Mouse (Mus musculus) hematopoietic stem cell, adult 5-6 weeks (primary cell): ENCODE results near the gene Sp3. TPM values are rescaled to one million over a fixed set of nuclear protein-coding genes. Genes with fewer than 3 reads are reported as not detected.
"Not testable (repeated sequence)": the region's sequence is repeated elsewhere in the genome, so short reads cannot be mapped to it uniquely, and the experiment has no call there.

Experiments used
- ATAC-seq, 2 experiments: fragments of 125-278 bp in 1 of 2; replicated peaks in 1 of 2; 2 replicates each; pipeline ENCODE4 v1.8.0; 2016 to 2017; ENCODE audit warnings: inconsistent platforms in 2 of 2, mild to moderate bottlenecking in 2 of 2, moderate number of reproducible peaks in 2 of 2, low read depth in 1 of 2, moderate TSS enrichment in 1 of 2; ENCODE audit not compliant: low FRiP score in 2 of 2, poor library complexity in 2 of 2, severe bottlenecking in 2 of 2, insufficient read depth in 1 of 2, low TSS enrichment in 1 of 2
- total RNA-seq: library from RNA; stranded (forward); fragments of 172-1452, 232-1000 nt; gene quantifications from 2 replicates; pipeline ENCODE4 v1.2.3, GENCODE M21; 2017

Sp3 gene
- 160 and 167 TPM in 2 replicates for total RNA-seq

DNA sequence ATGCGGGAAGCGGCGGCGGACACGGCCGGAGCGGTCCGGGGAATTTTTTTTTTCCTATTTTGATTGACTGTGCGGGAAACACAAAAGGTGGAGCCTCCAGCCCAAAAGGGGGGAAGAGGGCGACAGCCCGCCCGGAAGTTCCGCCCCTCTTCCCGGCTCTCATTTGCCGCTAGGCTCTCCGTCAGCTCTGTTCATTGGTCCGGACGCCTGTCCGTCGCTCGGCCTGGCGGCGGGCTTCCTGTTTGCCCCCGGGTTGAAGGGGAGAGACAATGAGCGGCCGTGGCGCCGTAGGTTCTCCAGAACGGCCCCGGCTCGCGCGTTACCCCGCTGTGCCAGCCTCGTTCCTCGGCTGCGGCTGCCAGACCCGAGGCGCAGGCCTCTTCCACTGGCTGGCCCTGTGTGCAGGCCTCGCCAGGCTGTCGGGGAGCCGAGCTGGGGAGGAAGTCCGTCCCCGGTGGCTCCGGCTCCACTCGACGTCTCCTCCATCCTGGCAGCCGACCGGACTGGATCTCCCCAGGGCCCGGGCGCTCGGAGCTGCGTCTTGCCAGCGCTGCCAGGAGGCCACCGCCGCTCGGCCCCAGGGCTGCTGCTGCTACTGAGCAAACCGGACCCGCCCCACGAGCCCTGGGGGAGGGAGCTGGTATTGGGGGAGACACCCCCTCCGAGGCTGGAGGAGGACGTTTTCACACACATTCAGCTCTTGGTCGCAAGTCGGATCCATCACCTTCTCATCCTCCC, at the start of gene Sp3:
Gene Sp3 (minus strand): TSS at position 110 of the 738 bp plus-strand sequence.
- peak; percentile 79 to 83 for ATAC-seq

DNA sequence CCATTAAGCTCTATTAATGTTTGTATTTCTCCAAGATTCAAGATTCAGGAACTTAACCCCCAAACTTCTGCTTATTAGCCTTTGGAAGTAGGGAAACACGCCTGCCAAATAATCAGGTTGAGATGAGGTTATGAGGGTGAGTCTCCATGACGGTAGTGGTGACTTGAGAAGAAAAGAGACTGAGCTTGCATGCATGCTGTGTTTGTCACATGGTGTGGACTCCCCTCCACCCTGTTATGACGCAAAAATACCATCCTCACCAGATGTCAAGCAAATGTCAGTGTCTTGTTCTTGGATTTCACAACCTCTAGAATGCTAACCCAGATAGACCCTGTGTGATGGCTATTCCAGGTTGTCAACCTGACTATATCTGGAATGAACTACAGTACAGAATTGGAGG, 49.6 kb upstream of the Sp3 start:
- ATAC-seq = no peak

DNA sequence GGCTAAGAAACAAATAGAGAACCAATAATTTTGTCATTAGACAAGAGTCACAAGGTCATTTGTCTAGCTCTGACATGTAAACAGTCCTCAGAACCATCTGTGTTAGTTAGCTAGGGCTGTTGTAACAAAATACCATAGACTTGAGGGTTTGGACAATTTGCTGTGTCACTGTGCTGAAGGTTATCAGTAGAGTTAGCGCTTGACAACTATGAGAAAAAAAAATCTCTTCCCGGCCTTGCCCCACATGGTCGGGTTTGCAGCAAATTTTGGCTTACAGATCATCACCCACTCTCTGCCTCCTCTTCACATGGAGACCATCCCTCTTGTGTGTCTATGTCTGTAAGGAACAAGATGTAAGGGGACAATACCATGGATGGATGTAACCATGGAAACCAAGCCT, 47.8 kb upstream of the Sp3 start:
- no peak for ATAC-seq

DNA sequence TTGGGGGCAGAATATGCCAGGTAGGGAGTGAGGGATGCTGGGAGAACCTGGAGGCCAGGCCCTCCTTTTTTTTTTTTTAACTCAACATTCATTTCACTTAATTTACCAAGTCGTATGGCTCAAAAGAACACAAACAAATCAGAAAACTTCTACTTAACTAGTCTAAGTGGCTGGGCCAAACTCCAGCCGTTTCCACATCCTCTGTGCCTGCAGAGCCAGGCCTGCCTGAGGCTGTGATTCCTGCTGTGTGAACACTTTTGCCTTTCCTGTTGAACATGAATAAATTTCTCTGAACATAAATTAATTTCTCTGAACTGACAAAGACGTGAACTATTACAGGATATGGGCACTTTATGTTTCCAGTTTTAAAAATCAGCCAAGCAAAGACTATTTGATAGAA, 46.9 kb upstream of the Sp3 start:
- ATAC-seq = 0 out of 4 replicates have a peak, but pooled peaks have one; percentile 5 to 56

DNA sequence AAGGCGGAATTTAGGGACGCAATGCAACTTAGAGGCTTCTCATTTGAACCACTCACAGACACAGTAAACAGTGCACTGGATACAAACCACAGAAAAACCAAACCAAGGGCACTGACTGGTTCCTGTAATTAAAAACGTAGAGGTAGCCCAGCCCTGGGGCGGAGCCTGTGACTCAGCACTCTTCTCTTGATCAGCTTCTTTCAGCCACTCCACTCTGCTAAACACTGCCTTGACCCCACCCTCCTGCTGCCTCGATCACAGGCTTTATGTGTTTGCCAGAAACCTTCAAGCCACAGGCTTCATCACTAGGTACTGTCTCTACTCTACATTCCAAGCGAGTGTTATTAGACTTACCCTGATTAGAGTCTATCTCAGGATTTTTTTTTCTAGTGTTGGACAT, 43.6 kb upstream of the Sp3 start:
- ATAC-seq = peak; percentile 66 to 85

DNA sequence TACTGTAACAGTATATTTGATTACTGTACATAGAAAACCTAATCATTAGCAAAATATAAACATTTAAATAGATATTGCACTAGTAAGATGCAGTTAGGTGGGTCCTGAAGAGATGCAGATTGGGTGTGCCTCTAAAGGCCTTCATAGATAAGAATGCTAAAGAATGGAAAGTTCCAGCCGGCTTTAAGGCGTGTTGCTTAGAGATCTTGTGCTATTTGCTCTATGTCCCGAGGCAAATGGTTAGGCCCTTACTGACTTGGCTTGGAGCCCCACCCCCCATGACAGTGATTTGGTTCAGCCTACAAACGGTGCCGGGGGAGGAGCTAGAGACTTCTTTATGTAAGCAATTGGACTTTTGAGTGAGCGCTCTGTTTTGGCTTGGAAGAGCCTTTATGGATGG, 40.8 kb upstream of the Sp3 start:
- ATAC-seq = no peak; a peak in 1 of 4 replicates

DNA sequence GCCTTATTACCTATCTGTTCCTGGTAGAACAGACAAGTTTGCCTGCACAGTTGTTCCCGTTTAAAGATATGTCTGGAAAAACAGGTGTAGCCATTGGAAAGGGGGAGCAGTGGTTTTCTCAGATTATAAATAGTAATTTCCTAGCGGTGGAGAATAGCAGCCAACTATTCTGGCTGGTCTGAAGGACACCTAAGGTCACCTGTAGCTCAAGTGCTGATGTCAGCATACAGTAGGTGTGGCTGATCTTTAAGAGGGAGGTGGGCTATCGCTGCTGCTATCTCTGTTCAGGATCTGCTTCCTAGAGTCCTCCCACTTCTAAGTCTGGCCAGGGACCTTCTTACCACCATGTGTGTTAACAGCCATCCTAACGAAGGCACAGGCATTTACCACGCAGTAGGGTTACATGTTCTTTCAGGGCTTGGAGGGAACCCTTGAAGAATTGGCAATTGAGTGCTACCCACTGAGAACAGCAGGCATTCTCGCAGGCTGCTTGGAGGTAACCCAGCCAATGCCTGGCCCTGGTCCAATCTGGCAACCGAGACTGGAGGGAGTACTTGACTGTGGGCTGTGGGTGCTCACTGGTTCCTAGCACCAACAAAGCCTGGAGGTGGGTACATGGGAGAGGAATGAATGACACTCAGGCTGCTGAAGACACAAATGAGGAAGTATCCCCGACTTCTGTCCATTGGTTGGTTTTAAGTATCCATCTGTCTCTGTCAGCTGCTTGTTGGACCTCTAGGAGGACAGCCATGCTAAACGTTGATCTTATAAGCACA, 39.3 kb upstream of the Sp3 start:
- ATAC-seq = peak; percentile 18 to 75; a peak in 2 of 4 replicates

DNA sequence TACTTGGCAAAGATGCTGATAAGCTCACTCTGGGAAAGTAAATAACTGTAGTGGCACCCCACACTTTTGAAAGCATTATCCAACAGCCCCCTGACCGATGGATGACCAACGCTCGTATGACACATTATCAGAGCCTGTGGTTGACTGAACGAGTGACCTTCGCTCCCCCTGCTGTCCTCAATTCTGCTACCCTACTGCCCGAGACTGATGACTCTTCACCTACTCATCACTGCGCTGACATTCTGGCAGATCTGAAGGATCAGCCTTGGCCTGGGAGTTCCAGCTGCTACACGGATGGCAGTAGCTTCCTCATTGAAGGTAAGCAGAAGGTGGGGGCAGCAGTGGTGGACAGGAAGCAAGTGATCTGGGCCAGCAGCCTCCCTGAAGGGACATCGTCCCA, 33.8 kb upstream of the Sp3 start:
- not testable (repeated sequence) for ATAC-seq

DNA sequence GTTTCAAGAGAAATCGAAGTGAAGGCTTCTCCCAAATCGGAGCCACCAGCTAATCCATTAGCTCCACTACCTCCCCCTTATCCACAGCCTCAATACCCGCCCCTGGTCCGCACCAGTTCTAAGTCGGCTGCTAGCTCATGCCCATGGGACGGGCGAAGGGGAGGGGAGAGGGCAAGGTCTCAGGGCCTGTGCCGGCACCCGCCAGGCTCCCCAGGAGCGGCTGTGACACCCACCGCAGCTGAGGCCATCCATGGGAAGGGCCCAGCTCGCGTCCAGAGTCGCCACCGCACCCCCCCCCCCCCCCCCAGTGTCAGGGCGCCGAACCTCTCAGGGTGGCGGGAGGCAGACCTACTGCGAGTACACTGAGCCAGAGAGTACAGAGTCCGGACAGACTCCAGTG, 32.4 kb upstream of the Sp3 start:
- no peak for ATAC-seq

DNA sequence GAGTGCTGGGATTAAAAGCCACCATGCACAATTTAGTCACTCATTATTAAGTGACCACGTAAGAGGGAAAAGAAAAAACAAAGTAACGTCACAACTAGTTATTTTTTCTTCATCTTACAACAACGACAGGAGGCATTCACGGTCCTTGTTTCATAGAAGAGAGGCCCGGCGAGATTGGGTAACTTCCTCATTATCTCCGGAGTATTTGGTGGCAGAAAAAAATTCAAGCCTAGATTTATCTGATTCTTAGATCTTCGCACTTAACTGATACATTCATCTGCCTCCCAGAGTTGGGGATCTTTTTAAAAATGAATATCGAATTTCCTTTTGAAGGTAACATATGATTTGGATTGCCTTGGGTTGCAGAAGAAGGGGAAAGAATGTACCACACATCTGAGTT, 27.2 kb upstream of the Sp3 start:
- ATAC-seq = no peak

DNA sequence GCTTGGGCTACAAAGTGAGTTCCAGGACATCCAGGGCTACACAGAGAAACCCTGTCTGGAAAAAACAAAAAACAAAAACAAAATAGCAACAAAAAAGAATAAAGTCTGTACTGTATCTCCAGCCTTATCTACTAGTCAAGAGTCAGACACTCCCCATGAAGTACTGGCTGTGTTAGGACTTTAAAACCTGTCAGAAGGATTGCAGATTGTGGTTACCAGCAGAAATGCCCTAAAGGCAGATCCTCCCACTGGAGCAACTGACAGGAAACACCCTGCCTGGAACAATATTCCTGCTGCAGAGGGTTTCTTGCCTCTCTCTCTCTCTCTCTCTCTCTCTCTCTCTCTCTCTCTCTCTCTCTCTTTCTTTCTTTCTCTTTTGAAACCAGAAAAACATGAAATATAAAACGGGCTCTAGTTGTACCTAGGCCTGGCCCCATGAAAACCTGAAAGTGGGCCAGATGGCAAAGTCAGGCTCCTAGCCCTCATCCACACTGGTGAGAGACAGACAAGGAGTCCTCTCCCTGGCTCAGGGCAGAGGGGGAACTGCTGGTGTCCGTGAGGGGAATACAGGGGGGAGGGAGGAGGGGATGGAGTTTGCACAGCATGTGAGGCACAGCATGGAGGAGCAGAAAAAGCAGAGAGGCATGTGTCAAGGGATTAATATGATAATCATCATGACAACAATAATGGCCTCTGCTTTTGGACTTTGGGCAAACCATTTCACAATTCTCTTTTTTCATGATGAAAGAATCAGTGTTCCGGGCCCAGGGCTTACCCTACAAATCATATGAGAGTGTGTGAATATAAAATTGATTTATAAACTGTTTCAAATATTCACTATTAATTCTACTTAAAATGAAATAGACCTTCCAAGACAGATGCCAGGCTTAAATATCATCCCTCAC, 25.6 kb upstream of the Sp3 start:
- no peak for ATAC-seq

DNA sequence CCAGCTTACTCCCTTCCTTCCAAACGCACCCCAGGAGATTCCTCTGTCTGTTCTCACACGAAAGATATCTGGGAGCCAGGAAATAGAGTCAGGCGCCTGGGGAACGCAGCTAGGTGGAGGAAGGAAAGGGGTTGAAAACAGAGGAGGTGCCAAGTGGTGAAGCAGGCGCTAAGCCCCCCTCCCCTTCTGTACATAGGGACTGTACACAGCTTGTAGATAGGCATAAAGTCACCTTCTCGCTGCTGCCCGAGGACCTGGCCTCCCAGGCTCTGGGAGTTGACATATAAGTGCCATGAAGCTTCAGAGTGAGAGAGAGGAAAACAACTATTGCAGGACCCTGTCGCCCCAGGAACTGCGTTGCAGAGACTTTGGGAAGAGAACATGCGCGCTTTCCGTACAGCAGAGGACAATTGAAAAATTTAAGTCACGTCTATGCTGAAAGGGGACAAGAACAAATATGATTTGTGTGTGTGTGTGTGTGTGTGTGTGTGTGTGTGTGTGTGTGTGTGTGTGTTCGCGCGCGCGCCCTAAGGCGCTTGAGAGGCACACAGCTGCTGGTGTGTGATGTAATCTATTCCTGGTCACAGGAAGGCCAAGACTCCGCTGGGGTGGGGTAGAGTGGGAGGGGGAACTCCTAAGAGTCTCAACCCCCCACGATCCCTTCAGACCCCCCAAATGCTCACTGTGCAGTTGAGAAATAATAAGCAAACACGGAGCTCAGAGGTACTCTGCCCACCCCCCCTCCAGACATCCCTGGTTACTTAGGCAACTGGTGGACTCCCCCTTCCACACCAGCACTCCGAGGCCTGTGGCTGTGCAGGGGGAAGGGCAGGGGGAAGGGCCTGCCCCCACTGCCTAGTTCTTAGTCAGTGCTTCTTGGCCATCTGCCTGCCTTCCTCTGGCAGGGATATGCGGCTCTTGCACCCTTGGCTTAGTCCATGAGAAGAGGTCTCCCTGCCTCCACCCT, 23.8 kb upstream of the Sp3 start:
- peak; percentile 70 to 73 for ATAC-seq

DNA sequence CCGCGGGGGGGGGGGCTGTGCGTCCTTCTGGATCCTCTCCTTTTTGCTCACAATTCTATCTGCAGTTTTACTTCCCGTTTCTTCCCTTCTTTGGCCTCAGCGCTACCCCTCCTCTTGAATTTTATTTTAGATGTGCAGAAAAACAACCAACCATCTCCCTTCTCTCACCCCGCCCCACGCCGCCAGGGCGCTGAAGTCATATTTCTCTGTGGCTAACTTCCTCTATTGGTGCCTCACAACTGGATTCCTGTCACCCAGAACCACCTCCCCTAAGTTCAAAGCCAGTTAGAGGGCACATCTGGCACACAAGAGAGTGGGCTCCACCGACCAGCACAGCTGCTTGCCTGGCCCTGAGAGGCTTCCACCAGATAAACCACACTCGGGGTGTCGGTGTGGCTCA, 22.8 kb upstream of the Sp3 start:
- peak; percentile 74 to 83 for ATAC-seq

DNA sequence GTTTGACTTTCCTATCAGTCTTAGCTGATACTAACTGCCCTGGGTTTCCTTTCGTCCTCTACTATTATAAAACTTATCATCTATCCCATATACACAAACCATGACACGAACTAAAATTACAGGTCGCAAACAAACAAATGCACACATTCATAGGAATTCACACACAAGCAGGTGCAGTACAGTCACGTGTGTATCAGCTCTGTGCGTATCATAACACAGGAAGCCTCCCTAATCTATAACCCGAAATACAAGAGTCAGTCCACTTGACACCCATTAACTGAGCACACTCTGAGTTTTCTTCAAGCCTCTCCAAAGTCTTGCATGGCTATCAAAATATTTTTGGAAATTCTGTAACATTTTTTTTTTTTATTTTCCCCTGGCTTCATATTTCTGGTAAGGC, 22.2 kb upstream of the Sp3 start:
- ATAC-seq = no peak

DNA sequence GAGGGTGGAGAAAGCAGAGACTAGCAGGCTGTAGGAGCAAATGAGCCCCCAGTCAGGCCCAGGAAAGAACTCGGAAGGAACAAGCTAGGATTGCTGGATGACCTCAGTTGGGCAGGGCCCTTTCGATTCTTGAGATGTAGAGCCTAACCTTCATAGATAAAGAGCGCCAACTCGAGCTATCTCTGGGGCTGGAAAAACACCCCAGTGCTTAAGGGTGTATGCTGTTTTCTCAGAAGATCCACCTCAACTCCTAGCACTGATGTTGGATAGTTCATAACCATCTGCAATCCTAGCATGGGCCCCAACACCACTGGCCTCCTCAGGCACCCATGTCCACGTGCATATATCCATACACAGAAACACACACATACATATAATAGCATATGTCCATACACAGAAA, 21.7 kb upstream of the Sp3 start:
- ATAC-seq = no peak

DNA sequence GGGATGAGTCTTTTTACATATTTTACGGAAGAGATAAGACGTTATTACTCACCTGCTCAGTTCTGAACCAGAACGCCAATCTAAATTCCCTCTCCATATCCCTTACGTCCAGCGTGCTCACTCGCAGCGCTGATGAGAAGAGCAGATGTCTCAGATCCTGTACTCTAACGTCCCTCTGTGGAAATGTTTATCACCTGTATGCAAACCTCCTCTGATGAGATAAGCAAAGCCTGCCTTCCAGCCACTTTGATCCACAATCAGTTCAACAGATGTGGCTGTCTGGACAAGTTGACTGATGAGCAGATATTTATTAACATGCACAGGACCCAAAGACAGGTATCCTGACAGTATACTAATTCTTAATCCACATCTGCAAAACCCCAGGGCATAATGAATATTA, 19.9 kb upstream of the Sp3 start:
- no peak for ATAC-seq

DNA sequence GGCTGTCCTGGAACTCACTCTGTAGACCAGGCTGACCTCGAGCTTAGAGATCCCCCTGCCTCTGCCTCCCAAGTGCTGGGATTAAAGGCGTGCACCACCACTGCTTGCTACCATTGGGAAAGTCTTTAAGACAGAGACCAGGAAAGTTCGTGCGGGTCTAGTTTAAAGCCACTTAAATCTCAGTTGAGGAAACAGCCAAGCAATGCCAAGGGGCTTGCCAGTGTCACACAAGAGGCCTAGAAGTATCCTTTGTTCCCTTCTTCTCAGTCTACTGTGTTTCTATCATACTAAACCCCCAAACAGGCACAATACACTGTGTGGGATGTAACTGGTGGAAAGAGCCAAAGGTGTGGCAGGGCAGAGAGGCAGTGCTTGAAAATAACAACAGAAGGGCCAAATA, 17.3 kb upstream of the Sp3 start:
- no peak for ATAC-seq
